Mouse (Mus musculus) cerebellum, adult 9-11 months (tissue): ENCODE measurements around the gene Pdf.
"Not testable (repeated sequence)": the region's sequence is repeated elsewhere in the genome, so short reads cannot be mapped to it uniquely, and the experiment has no call there.

Experiments
- DNase-seq: peaks from one replicate; pipeline ENCODE4 v3.0.0; 2022

Gene Pdf

DNA sequence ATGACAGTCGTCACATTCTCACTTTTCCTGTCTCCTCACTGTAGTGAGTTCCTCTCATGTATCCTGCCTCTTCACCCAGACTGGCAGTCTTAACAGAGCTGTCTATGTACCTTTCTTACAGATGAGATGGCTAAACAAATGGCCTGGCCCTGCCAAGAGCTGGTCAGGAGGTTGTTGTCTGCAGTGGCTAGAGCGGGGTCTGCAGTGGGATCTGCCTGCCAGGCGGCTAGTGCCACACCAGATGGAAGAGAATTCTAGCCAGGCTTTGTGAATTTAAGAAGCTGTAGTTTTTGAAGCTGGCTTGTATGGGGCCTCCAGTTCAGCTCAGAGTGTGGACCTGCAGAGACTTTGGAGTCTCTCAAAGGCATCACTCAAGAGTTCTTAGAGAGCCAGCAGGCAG is 12.8 kb downstream of the Pdf start:
- no peak for DNase-seq

DNA sequence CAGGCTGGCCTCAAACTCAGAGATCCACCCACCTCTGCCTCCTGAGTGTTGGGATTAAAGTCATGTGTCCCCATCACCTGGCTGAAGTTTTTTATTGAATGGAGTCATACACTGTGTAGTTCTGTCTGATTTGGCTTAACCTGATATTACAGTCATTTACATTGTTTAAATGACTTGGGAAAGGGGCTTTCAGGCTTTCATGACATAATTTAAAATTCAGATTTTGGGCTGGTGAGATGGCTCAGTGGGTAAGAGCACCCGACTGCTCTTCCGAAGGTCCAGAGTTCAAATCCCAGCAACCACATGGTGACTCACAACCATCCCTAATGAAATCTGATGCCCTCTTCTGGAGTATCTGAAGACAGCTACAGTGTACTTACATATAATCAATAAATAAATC is 14.8 kb downstream of the Pdf start:
- not testable (repeated sequence) for DNase-seq

DNA sequence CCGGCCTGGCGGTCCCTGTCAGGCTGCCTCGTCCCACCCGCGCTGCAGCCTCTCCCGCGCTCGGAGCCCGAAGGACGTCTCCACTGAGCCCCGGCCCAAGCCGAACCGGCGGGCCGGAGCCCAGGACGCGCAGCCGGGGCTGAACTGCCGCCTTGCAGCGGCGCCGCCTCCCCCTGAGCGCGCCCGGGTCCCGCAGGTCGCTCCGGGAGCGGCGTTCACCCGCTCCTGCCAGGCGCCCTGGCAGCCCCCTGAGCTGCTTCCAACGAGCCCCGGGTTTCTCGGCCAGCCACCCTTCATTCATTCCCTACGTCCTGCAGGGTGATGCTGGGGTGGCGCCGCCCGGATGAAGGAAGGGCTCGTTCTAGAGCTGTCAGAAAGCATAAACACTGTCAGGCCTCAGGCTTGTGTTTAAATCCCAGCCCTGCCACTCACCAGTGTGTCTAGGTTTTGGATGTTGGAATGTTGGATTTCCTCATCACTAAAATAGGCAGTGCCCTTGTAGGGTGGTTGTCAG is 16.8 kb downstream of the Pdf start:
- no peak for DNase-seq

DNA sequence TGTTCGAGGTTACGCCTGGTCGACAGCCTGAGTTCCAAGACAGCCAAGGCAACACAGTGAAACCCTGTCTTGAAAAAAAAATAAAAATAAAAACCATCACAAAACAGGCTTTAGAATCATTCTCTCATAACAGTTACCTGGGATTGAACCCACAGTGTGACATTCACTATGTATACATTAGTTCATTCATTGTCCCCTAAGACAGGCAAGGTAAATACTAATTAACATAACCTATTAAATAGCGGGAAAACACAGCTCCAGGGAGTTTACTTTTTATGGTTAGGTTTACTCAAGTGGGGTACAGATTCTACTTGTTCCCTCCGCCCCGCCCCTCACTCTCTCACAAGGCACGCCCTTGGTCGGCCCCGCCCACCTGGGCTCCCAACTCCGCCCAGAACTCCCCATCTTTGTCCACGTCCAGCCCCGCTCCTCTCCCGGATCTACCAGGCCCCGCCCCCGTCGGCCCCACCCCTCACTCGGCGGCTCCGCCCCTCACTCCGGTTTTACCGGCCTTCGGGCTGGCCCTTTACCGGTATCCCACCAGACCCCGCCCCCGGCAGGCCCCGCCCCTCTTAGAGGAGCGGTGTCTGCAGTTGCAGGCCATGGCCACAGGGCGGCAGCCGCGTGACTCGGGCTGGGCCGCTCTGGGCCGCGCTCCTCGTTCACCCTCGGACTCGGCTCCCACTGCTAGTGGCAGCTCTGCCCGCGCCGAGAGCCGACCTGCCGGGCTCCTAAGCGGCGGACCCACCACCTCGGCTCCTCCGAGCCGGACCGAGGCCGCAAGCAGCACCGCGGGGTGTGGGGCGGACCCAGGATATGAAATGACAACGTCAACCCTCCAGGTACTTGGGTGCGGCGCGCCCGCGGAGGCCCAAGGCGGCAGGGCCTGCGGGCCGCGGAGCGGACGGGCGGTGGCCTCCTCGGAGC is 17.5 kb downstream of the Pdf start, which contains the start of gene Vps4a:
Gene Vps4a, plus strand, starts transcription at position 573 of the 927 bp plus-strand sequence.
- DNase-seq: peak; percentile 96

DNA sequence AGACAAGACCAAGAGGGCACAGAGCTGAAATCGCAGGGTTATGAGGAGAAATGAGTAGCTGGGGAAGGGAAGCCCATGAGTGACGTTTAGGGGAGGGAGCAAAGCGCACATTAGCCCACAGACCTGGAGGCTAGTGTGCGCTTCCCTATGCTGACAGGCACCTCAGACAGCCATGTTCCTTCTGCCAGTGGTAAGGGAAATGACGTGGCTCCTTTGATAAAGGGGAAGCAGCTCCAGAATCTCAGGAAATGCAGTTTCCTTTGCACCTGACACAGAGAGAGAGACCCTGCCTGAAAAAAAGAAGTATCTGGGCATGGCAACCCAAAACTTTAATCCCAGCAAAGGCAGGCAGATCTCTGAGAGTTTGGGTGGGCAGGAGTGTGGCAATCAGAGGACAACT is 18.4 kb downstream of the Pdf start:
- DNase-seq: no peak

DNA sequence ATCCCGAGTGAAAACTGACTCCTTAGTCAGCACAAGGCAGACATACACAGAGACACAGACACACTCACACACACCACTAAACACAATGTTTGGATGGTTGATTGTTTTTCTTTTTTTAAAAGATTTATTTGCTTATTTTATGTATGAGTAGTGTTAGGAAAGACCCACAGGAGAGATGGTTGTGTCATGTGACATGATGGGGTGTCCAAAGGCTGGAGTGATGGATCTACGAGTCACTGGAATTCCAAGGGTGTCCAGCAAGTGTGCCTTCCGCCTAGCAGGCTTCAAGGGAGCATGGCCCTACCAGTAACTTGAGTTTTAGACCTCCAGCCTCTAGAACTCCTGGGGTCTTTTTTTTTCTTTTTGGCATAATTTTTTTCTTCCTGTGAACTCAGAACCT is 19.1 kb downstream of the Pdf start:
- DNase-seq: no peak

DNA sequence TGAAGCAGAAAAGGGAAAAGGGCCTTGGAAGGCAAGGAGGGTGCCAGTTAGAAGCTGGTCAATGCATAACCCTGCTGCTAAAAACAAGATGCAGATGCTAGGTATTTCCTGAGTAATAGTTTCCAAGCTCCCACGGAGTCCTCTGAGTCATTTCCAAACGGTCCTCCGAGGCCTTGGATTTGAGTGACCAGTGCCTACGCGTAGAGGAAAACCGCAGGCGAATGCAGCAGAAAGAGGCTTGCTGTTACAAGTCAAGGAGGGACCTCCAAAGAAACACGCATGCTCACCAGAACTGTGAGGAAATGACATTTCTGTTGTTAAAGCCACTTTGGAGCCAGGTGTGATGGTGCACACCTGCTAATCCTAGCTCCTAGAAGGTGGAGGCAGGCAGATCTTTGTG is 24.9 kb downstream of the Pdf start:
- DNase-seq: no peak

DNA sequence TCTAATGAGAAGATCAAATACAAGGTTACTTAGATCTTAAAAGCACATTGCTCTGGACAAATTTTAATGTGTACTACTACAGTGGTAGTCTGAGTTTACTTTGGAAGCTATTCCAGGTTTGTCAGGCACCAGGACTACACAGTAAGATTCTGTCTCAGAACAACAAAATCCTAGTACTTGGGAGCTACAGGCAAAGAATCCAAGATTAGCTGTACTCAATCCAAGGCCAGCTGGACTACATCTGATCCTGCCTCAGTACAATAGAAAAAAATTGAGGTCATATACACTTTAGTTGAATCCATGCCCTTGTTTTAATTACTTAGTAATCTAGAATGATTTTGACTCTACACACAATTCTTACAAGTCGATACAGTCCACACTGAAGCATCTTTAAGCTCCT is 33.5 kb downstream of the Pdf start:
- no peak for DNase-seq

DNA sequence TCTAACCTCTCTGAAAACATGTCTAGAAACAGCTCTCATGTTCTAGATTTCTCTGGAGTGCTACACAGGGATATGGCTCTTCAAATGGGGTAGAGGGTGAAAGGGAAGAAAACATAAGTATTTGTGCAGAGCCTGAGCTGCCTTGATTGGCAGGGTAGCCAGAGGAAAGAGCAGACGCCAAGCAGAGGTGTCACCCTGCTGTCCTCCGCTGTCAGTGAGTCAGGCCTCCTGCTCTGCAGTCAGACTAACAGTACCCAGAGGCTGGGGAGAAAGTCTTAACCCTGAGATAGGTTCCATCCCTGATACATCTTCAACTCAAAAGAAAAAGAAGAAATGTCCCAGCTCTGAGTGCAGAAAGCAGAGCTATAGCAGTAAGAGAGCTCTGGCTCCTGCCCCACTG is 35.7 kb downstream of the Pdf start:
- no peak for DNase-seq

DNA sequence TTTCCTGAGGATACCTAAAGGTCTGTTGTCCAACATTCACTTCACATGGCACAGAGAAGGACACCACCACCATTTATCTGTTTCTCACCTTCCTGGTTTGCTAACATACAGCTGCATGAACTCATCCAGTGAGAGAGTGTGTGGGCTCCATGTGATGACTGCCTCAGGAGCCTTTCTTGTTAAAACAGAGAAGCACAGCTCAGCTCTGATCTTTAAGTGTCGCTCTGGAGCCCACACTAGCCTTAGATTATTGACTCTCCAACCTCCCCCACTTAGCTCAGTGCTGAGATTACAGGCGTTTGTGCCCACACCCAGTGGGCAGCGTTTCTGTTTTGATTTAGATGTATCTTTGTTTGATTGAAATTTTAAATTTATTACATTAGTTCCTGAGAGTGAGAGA is 40.6 kb downstream of the Pdf start:
- no peak for DNase-seq

DNA sequence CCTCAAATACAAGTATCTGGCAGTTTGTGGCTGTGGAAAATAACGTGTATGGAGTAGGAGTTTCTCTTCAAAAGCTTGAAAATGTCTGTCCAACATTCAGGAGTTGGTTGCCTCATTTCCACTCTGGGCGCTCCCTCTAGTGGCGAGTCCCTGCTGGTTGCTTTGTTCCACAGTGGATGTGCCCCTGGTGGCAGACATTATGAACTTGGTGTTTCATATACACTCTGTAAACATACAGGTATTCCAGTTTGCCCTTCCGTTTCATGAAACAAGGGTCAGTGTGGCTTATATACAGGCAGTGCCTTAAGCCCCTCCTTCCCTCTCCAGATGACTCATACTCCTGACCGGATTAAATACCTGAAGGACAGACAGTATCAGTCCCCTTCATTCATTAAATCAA is 45.9 kb downstream of the Pdf start:
- DNase-seq: peak; percentile 77

DNA sequence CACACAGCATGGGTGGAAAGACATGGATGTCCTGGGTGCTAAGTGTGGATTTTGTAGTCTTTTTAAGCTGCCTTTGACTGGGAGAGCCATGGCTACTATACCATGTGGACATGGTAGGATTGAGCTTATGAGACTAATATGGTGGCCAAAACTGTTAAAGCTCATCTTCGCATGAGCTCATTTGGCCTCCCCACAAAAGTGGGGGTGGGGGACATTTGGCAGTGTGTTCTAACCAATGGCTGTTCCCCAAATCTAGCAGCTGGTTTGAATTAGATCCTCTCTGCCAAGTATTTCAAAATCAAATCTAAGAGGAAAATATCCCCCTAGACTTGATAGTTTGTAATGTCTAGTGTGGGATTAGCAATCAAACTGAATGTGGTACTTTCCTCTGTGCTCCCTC is 49.3 kb downstream of the Pdf start:
- no peak for DNase-seq

DNA sequence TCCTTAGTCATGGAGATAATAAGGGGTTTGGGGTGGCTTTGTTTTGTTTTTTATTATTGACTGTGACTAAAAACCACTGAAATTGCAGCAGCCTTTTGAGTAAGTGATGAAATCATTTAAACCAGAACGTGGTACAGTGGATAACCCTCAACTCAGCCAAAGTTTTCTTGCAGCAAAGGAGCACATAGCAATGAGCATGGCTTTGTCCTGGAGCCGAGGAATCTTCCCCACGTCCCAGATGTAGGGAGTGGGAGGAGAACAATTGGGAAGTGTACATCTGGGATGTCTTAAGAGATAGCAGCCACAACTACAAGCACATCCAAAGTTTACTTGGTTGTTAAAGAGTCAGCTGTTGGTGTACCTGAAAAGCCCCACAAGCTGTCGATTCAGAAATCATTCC is 51.0 kb downstream of the Pdf start:
- no peak for DNase-seq

DNA sequence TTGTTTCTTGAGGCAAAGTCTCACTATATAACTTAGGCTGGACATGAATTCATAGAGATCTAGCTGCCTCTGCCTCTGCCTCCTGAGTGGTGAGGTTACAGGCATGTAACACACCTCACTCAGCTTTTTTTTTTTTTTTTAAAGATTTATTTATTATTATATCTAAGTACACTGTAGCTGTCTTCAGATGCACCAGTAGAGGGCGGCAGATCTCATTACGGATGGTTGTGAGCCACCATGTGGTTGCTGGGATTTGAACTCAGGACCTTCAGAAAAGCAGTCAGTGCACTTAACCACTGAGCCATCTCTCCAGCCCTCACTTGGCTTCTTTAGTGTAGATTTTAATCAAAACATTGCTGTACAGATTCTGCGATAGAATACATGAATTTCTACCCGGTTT is 52.1 kb downstream of the Pdf start:
- DNase-seq: not testable (repeated sequence)
